Mouse (Mus musculus) lung, adult 2 months (tissue): ENCODE results near the gene Zfp418. TPM values are rescaled to one million over a fixed set of nuclear protein-coding genes. Genes with fewer than 3 reads are reported as not detected.
"Not testable (repeated sequence)": the region's sequence is repeated elsewhere in the genome, so short reads cannot be mapped to it uniquely, and the experiment has no call there.

Source experiments
- DNase-seq: peaks from one replicate; pipeline ENCODE4 v3.0.0; 2022
- H3K4me1 ChIP-seq: fragments of 200-500 bp; 2 replicates; pipeline ENCODE4 v1.6.1; 2011; ENCODE audit warnings: low read length; ENCODE audit not compliant: control insufficient read depth, insufficient read depth
- H3K4me3 ChIP-seq: fragments of 200-500 bp; replicated peaks from 2 replicates; pipeline ENCODE3; 2011; ENCODE audit warnings: low read depth, mild to moderate bottlenecking, control low read depth, low read length; ENCODE audit errors: extremely low read depth
- CTCF ChIP-seq: fragments of 200-500 bp; IDR thresholded peaks from 2 replicates; pipeline ENCODE4 v1.5.1; 2011; ENCODE audit warnings: mild to moderate bottlenecking, low read length, control low read depth; ENCODE audit not compliant: insufficient read depth
- POLR2A ChIP-seq: fragments of 200-500 bp; IDR thresholded peaks from 2 replicates; pipeline ENCODE4 v1.6.1; 2011; ENCODE audit warnings: low read depth, mild to moderate bottlenecking, control low read depth, low read length, borderline replicate concordance; ENCODE audit errors: extremely low read depth
- WGBS: fragments of 180-500 bp; shearing (Covaris S2); methylation state at CpG from one replicate; pipeline ENCODE4 v1.1.7; 2018; 5-methylcytosine and 5-hydroxymethylcytosine counted together
- polyA plus RNA-seq: library from polyadenylated mRNA; depleted of rRNA; stranded (reverse); fragments of >200 nt; gene quantifications from 2 replicates; pipeline ENCODE4 v1.2.3, GENCODE M21; 2012; rRNA removed

Zfp418 gene
- polyA plus RNA-seq, 1 experiment: 1.1 TPM

DNA sequence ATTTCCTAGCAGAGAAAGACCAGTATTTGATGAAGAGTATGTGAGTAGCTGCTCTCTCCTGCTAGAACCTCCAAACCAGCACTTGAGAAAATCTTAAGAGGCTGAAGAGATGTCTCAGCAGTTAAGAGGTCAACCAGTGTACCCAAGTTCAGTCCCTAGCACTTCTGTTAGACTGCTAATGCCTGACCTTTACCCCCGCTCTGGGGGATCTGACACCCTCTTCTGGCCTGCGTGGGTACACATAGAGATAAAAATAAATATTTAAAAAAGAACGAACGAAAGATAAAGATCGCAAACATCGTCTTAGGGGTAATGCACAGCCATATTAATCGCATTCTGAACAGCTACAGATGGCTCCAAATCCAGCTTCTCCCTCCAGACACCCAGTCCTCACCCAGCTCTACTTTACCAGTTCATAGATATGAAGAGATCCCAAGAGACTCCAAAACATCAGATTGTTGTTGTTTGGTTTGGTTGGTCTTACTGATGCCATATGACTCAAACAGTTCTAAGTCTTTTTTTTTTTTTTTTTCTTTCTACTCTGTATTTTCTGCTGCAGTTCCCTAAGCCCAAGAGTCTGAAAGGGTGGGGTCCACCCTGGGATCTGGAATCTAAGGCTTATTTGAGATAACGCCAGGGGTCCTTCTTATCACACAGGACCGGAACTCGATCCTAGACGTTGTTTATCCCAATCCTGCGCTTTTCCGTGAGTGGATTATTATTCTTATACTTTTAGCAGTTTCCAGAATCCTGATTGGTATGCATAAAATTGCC, 16.5 kb downstream of the Zfp418 start:
- DNase-seq: no peak
- 19% methylated on average over 13 of the region's 13 CpGs for WGBS
- TF ChIP-seq POLR2A (no peak), CTCF (no peak)
- H3K4me3 ChIP-seq: peak overlapping the region; percentile 57
- 0 out of 2 replicates have a peak, but pooled peaks cover 3% of the 10 kb centered on the region for H3K4me1 ChIP-seq

DNA sequence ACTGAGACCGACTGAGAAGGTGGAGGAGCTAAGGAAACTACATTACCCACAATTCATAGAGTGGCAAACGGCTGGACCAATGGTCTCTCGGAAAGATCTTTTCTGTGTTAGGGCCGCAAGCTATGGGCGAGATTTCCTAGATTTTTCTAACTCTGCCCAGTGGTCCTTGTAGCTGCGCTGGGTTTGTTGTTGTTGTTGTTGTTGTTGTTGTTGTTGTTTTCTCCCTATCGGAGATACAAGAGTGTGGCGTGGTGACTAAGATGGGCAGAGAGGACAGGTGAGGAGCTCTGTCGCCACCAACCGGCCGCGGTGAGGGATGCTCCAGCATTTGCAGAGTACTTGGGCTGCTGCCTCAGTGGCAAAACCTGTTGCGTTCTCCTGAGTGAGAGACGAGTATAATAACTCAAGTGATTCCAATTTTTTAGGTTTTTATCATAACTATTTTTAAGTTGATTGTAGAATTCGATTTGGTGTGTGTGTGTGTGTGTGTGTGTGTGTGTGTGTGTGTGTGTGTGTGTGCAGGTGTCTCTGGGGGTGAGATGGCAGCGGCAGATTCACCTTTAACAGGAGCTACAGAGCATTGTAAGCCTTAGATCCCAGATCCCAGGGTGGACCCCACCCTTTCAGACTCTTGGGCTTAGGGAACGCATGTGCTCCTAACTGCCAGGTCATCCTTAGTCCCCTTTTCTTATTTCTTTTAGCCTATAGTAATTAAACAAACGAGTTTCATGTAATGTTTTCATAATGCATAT, 17.2 kb downstream of the Zfp418 start:
- peak; percentile 74 for DNase-seq
- peak overlapping the region; percentile 57 for H3K4me3 ChIP-seq
- whole genome bisulfite sequencing: 13% methylated on average over 18 of the region's 18 CpGs
- TF ChIP-seq CTCF (peak; percentile 82), POLR2A (no peak)
- H3K4me1 ChIP-seq: 0 out of 2 replicates have a peak, but pooled peaks cover 3% of the 10 kb centered on the region

DNA sequence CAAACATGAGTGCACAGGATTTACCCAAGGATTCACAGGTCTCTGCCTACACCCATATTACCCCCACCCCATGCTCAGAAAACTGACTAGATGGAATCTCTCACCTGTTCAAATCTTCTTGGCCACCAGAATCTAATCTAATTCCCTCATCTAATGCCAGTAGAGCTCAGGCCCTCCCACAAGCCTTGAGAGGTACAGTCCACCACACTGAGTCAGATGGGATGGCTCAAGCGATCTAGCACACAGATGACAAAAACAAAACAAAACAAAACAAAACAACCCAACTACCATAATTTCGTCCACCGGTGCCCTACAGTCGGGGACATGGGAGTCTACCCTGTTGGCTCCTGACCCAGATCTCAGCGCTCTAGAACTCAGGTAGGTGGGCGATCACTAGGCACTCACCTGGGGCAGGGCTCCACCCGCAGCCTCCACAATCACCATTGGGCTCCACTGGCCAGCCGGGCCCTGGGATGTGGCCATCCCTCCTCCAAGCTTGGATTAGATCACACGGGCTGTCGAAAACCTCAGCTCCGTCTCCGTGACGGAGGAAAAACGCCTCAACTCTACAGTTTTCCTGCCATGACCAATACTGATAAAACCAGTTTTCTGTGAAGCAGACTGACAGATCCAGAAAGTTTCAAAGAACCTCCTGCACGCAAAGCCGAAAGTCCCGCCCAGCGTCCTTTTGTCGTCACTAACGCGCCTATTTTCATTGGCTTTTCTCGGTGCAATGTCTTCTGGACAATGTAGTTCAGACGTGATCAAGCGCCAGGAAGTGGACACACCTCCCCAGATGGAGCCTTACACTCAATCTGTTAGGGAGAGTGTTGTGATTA, 38.4 kb downstream of the Zfp418 start, which contains the start of gene Zfp772:
Gene Zfp772 (minus strand): TSS at position 686 of the 839 bp plus-strand sequence.
- not testable (repeated sequence) for H3K4me3 ChIP-seq, H3K4me1 ChIP-seq
- WGBS: 2% methylated on average over 24 of the region's 24 CpGs
- peak; percentile 48 for DNase-seq

Other genes starting within 250 kb of the Zfp418 start
- 0.21 TPM in 1 of 2 replicates, not detected in the other for gene Aurkc, start 176.0 kb upstream of the Zfp418 start, polyA plus RNA-seq
- gene Zfp954, start 49.8 kb upstream of the Zfp418 start, polyA plus RNA-seq: 5.3 and 7.4 TPM in 2 replicates
- 0.19 and 0.37 TPM in 2 replicates for gene Zfp773, start 34.6 kb upstream of the Zfp418 start, polyA plus RNA-seq
- 1.1 and 2.1 TPM in 2 replicates for gene Zfp772, start 38.7 kb downstream of the Zfp418 start, polyA plus RNA-seq
- gene Vmn2r29, start 76.0 kb downstream of the Zfp418 start, polyA plus RNA-seq: 0.17 and 0.56 TPM in 2 replicates
- 0.40 and 1.6 TPM in 2 replicates for gene Gm45844, start 107.0 kb downstream of the Zfp418 start, polyA plus RNA-seq
- gene Clcn4, start 129.5 kb downstream of the Zfp418 start, polyA plus RNA-seq: 26.3 and 35.3 TPM in 2 replicates
- not detected in 2 replicates for gene Vmn2r30, start 166.3 kb downstream of the Zfp418 start, polyA plus RNA-seq
- not detected in 2 replicates for gene Gm45783, start 203.2 kb downstream of the Zfp418 start, polyA plus RNA-seq
- gene Vmn2r31, start 228.4 kb downstream of the Zfp418 start, polyA plus RNA-seq: not detected in 2 replicates